Mouse (Mus musculus) forebrain, embryonic 11.5 days (tissue): Measurements from ENCODE around the gene Atp6v1g2. TPM values are rescaled to one million over a fixed set of nuclear protein-coding genes. Genes with fewer than 3 reads are reported as not detected.

ENCODE experiments used
- ATAC-seq: fragments of 200-750 bp; cut with Nextera tagmentation; replicated peaks from 2 replicates; pipeline ENCODE4 v1.8.0; 2017; ENCODE audit warnings: moderate TSS enrichment; ENCODE audit not compliant: low FRiP score
- DNase-seq: peaks from one replicate; pipeline ENCODE4 v3.0.0-alpha.2; 2017; ENCODE audit warnings: low spot score
- H3K27ac ChIP-seq: fragments of 300-500 bp; sonication (generic); 2 replicates; pipeline ENCODE4 v1.5.1; 2014; ENCODE audit warnings: low read depth, low read length
- H3K27me3 ChIP-seq: fragments of 300-500 bp; sonication (generic); 2 replicates; pipeline ENCODE4 v1.6.1; 2014; ENCODE audit warnings: mild to moderate bottlenecking, low read length, mixed read lengths; ENCODE audit not compliant: control insufficient read depth, insufficient read depth
- H3K36me3 ChIP-seq: fragments of 300-500 bp; sonication (generic); 2 replicates; pipeline ENCODE4 v1.6.1; 2014; ENCODE audit warnings: mild to moderate bottlenecking, low read length, moderate library complexity, mixed read lengths; ENCODE audit not compliant: control insufficient read depth, insufficient read depth
- H3K4me1 ChIP-seq: fragments of 300-500 bp; sonication (generic); replicated peaks from 2 replicates; pipeline ENCODE4 v1.6.1; 2014; ENCODE audit warnings: low read length, mixed read lengths; ENCODE audit not compliant: control insufficient read depth, insufficient read depth
- H3K4me2 ChIP-seq: fragments of 300-500 bp; sonication (generic); 2 replicates; pipeline ENCODE4 v1.6.1; 2014; ENCODE audit warnings: low read depth, mild to moderate bottlenecking, low read length, moderate library complexity, mixed read lengths; ENCODE audit not compliant: severe bottlenecking
- H3K4me3 ChIP-seq: fragments of 300-500 bp; sonication (generic); 2 replicates; pipeline ENCODE4 v1.5.1; 2014; ENCODE audit warnings: low read depth, low read length
- H3K9ac ChIP-seq: fragments of 300-500 bp; sonication (generic); 2 replicates; pipeline ENCODE4 v1.6.1; 2014; ENCODE audit warnings: low read length
- H3K9me3 ChIP-seq: fragments of 300-500 bp; sonication (generic); 2 replicates; pipeline ENCODE4 v1.6.1; 2016; ENCODE audit warnings: low read length, mixed read lengths; ENCODE audit not compliant: control insufficient read depth
- WGBS: fragments of 180-500 bp; shearing (Covaris S2); extraction: QIAGEN DNeasy Blood & Tissue Kit; methylation state at CpG from one replicate; pipeline ENCODE4 v1.1.7; 2014; 5-methylcytosine and 5-hydroxymethylcytosine counted together
- polyA plus RNA-seq: library from polyadenylated mRNA; unstranded; fragments of >200 nt; fragmentation: Nextera tagmentation; extraction: Ambion mirVana; gene quantifications from 2 replicates; pipeline ENCODE4 v1.2.1, GENCODE M21; 2014

The Atp6v1g2 gene
- polyA plus RNA-seq, 1 experiment from 2014 or later: 12.1 TPM

DNA sequence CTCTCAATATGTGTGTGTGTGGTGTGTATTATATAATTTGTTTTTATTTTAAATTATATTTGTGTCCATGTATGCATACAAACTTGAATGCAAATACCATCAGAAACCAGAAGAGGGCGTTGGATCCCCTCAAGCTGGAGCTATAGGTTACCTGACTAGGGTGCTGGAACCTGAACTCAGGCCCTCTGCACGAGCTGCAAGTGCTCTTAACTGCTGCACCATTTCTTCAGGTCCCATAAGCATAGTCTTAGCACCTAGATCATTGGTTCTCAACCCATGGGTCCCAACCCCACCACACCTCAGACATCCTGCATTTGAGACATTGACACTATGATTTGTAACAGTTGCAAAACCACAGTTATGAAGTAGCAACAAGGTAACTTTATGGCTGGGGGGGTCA, 41.7 kb upstream of the Atp6v1g2 start:
- no peaks in the 10 kb centered on the region for H3K36me3 ChIP-seq
- 66% methylated on average over 2 of the region's 2 CpGs for WGBS

GRCm38 (mm10) chr17:35192924-35193323, 40.5 kb upstream of the Atp6v1g2 start:
- Histone ChIP-seq H3K9ac (no peak overlapping the region), H3K36me3 (no peaks in the 10 kb centered on the region), H3K27me3 (peaks cover 18% of the 10 kb centered on the region), H3K27ac (no peak overlapping the region), H3K9me3 (no peaks in the 10 kb centered on the region), H3K4me3 (no peak overlapping the region), H3K4me1 (peaks cover 3% of the 10 kb centered on the region; the same call in 1 of the 2 replicates), H3K4me2 (no peak overlapping the region)
- DNase-seq (no peak), ATAC-seq (no peak)
- WGBS: 87% methylated on average over 5 of the region's 5 CpGs

More for the DNA sequence above, 41.7 kb upstream of the Atp6v1g2 start:
- Histone ChIP-seq H3K27me3 (peaks cover 18% of the 10 kb centered on the region), H3K4me2 (no peak overlapping the region), H3K27ac (no peak overlapping the region), H3K9ac (no peak overlapping the region), H3K4me1 (peaks cover 3% of the 10 kb centered on the region; the same call in 1 of the 2 replicates), H3K4me3 (no peak overlapping the region), H3K9me3 (no peaks in the 10 kb centered on the region)
- ATAC-seq (no peak), DNase-seq (no peak)

- H3K36me3 ChIP-seq: no peaks in the 10 kb centered on the region
- no peaks in the 10 kb centered on the region for H3K9me3 ChIP-seq
- H3K4me1 ChIP-seq: peaks cover 3% of the 10 kb centered on the region; the same call in 1 of the 2 replicates
- 80% methylated on average over 28 of the region's 28 CpGs for WGBS
- H3K9ac ChIP-seq: no peak within 1 kb of the TSS; the same call in 1 of the 2 replicates
- DNase-seq (no peak), ATAC-seq (no peak)
- no peak within 1 kb of the TSS for H3K27ac ChIP-seq
- H3K4me2 ChIP-seq: peak within 1 kb of the TSS; percentile 59; the same call in 1 of the 2 replicates
- no peak within 1 kb of the TSS for H3K4me3 ChIP-seq
- H3K27me3 ChIP-seq: peaks cover 18% of the 10 kb centered on the region
These were observed 39.3 kb upstream of the Atp6v1g2 start, which contains the start of gene Ltb for GRCm38 (mm10) chr17:35193881-35194843. Gene Ltb (plus strand): TSS chr17:35194439.

GRCm38 (mm10) chr17:35194844-35195630, 38.4 kb upstream of the Atp6v1g2 start:
- WGBS: 49% methylated on average over 18 of the region's 19 CpGs
- Histone ChIP-seq H3K27me3 (peaks cover 18% of the 10 kb centered on the region), H3K4me2 (peak overlapping the region; percentile 59), H3K36me3 (no peaks in the 10 kb centered on the region), H3K4me3 (peak overlapping the region; percentile 32), H3K27ac (no peak overlapping the region), H3K9ac (peak overlapping the region; percentile 32), H3K9me3 (no peaks in the 10 kb centered on the region), H3K4me1 (peaks cover 3% of the 10 kb centered on the region; the same call in 1 of the 2 replicates)
- DNase-seq: no peak
- no peak for ATAC-seq

DNA sequence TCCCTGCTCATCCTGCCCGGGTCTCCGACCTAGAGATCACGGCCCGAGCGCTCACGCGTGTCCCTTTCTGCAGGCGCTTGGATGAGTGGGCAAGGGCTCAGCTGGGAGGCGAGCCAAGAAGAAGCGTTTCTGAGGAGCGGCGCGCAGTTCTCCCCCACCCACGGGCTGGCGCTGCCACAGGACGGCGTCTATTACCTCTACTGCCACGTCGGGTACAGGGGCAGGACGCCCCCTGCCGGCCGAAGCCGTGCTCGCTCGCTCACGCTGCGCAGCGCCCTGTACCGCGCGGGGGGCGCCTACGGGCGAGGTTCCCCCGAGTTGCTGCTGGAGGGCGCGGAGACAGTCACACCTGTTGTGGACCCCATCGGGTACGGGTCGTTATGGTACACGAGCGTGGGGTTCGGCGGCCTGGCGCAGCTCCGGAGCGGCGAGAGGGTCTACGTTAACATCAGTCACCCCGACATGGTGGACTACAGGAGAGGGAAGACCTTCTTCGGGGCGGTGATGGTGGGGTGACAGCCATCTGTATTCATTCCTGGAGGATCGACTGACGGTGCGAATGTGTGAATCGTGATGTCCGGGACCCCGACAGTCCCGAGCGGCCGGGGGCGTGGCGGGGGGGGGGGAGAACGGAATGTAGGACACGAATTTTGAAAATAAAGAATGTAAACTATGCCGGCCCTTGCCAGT, 37.7 kb upstream of the Atp6v1g2 start:
- H3K27me3 ChIP-seq: peaks cover 20% of the 10 kb centered on the region
- no peak overlapping the region for H3K27ac ChIP-seq
- no peaks in the 10 kb centered on the region for H3K9me3 ChIP-seq

DNA sequence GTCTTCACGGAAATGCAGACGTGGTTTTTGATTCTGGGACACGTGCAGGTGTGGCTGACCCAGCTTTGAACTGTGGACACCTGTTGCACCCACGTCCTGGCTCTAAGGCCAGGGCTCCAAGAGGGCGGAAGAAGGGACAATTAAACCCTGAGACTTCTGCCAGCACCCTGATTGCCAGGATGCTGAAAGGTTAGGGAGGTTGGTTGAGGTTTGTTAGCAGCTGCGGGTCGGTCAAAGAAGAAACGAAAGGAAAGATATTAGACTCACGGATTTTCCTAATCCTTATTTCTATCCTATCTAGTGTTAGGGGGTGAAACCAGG, 37.2 kb upstream of the Atp6v1g2 start:
- Histone ChIP-seq H3K27me3 (peaks cover 20% of the 10 kb centered on the region), H3K9ac (no peak overlapping the region; the same call in 1 of the 2 replicates), H3K27ac (no peak overlapping the region), H3K4me2 (peak overlapping the region; percentile 59), H3K4me3 (peak overlapping the region; percentile 32; the same call in 1 of the 2 replicates), H3K9me3 (no peaks in the 10 kb centered on the region), H3K4me1 (peaks cover 3% of the 10 kb centered on the region; the same call in 1 of the 2 replicates), H3K36me3 (no peaks in the 10 kb centered on the region)
- DNase-seq (no peak), ATAC-seq (no peak)
- WGBS: 31% methylated on average over 9 of the region's 9 CpGs

More for the DNA sequence above, 37.7 kb upstream of the Atp6v1g2 start:
- ATAC-seq (peak; percentile 72), DNase-seq (peak; percentile 86)
- peak overlapping the region; percentile 32 for H3K9ac ChIP-seq
- H3K36me3 ChIP-seq: no peaks in the 10 kb centered on the region
- 2% methylated on average over 66 of the region's 66 CpGs for WGBS
- peaks cover 3% of the 10 kb centered on the region; the same call in 1 of the 2 replicates for H3K4me1 ChIP-seq
- H3K4me3 ChIP-seq: peak overlapping the region; percentile 32
- H3K4me2 ChIP-seq: peak overlapping the region; percentile 59

DNA sequence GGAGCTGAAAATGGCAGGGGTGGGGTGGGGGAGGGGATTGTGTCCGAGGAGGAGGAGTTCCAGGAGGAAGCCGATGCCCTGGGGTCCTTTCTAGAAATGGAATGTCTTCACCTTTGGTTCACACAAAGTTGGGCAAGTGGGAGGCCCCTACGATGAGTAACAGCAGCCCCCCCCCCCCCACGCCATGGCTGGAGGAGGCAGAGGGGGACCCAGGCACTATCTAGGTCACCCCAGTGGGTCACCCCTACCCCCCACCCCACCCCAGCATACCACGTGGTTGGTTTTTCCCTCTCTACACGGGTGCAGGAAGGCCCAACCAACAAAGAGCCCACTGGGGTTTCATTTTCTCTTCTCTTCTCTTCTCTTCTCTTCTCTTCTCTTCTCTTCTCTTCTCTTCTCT, 36.3 kb upstream of the Atp6v1g2 start:
- H3K36me3 ChIP-seq: no peaks in the 10 kb centered on the region
- no peaks in the 10 kb centered on the region for H3K9me3 ChIP-seq
- H3K27ac ChIP-seq: no peak overlapping the region
- peaks cover 3% of the 10 kb centered on the region; the same call in 1 of the 2 replicates for H3K4me1 ChIP-seq
- whole genome bisulfite sequencing: 47% methylated on average over 6 of the region's 6 CpGs
- no peak overlapping the region for H3K9ac ChIP-seq
- ATAC-seq (no peak), DNase-seq (no peak)
- no peak overlapping the region for H3K4me3 ChIP-seq
- H3K27me3 ChIP-seq: peaks cover 20% of the 10 kb centered on the region
- H3K4me2 ChIP-seq: no peak overlapping the region

- 62% methylated on average over 7 of the region's 7 CpGs for WGBS
- ATAC-seq: no peak
- no peak overlapping the region for H3K9ac ChIP-seq
These were observed 35.4 kb upstream of the Atp6v1g2 start for GRCm38 (mm10) chr17:35198029-35198428.

More at GRCm38 (mm10) chr17:35198029-35198428, 35.4 kb upstream of the Atp6v1g2 start:
- peaks cover 20% of the 10 kb centered on the region for H3K27me3 ChIP-seq
- no peak overlapping the region for H3K27ac ChIP-seq
- H3K9me3 ChIP-seq: no peaks in the 10 kb centered on the region
- H3K4me2 ChIP-seq: no peak overlapping the region
- DNase-seq: no peak
- H3K4me1 ChIP-seq: peaks cover 3% of the 10 kb centered on the region; the same call in 1 of the 2 replicates
- H3K36me3 ChIP-seq: no peaks in the 10 kb centered on the region
- H3K4me3 ChIP-seq: no peak overlapping the region
